Mouse (Mus musculus) c-Kit-negative CD71-positive TER-119-positive erythroid progenitor cells, embryonic 14.5 days (primary cell): Measurements from ENCODE around the gene Vmn2r21.
"Not testable (repeated sequence)": the region's sequence is repeated elsewhere in the genome, so short reads cannot be mapped to it uniquely, and the experiment has no call there.

Experiments
- DNase-seq: peaks from one replicate; pipeline ENCODE4 v3.0.0-alpha.2; 2013; ENCODE audit warnings: low read depth, low spot score

Gene Vmn2r21

GRCm38 (mm10) chr6:123533306-123533705 lies at the start of gene Vmn2r21:
Gene Vmn2r21 (minus strand): TSS chr6:123533406.
- DNase-seq, result not testable (repeated sequence)

- DNase-seq, result not testable (repeated sequence)
These were observed 41.5 kb upstream of the Vmn2r21 start for GRCm38 (mm10) chr6:123574698-123575097.

- DNase-seq, result not testable (repeated sequence)
These were observed 6.5 kb upstream of the Vmn2r21 start for GRCm38 (mm10) chr6:123539755-123540154.

- not testable (repeated sequence) for DNase-seq
These were observed 10.8 kb downstream of the Vmn2r21 start for GRCm38 (mm10) chr6:123522263-123523011.

- not testable (repeated sequence) for DNase-seq
These were observed 60.2 kb downstream of the Vmn2r21 start for GRCm38 (mm10) chr6:123473045-123473444.

- DNase-seq, result not testable (repeated sequence)
These were observed 60.7 kb downstream of the Vmn2r21 start for GRCm38 (mm10) chr6:123472458-123472987.

- DNase-seq, result not testable (repeated sequence)
These were observed 64.6 kb downstream of the Vmn2r21 start for GRCm38 (mm10) chr6:123468651-123469050.
